Mouse (Mus musculus) kidney, postnatal 0 days (tissue): ENCODE measurements around the gene Cdkn2a. TPM values are rescaled to one million over a fixed set of nuclear protein-coding genes. Genes with fewer than 3 reads are reported as not detected.

Source experiments
- ATAC-seq: fragments of 200-750 bp; cut with Nextera tagmentation; replicated peaks from 2 replicates; pipeline ENCODE4 v1.8.0; 2017; ENCODE audit warnings: low read depth, moderate number of reproducible peaks, moderate TSS enrichment, moderate library complexity; ENCODE audit not compliant: low FRiP score
- DNase-seq: peaks from one replicate; pipeline ENCODE4 v3.0.0-alpha.2; 2016; ENCODE audit warnings: low spot score
- H3K27ac ChIP-seq: fragments of 300-500 bp; sonication (generic); 2 replicates; pipeline ENCODE4 v1.5.1; 2014; ENCODE audit warnings: mild to moderate bottlenecking
- H3K27me3 ChIP-seq: fragments of 300-500 bp; sonication (generic); 2 replicates; pipeline ENCODE4 v1.6.1; 2014; ENCODE audit warnings: low read length, mixed read lengths; ENCODE audit not compliant: insufficient read depth
- H3K36me3 ChIP-seq: fragments of 300-500 bp; sonication (generic); 2 replicates; pipeline ENCODE4 v1.6.1; 2014; ENCODE audit warnings: low read length, mixed read lengths; ENCODE audit not compliant: insufficient read depth
- H3K4me1 ChIP-seq: fragments of 300-500 bp; sonication (generic); replicated peaks from 2 replicates; pipeline ENCODE4 v1.6.1; 2014; ENCODE audit warnings: antibody characterized with exemption, low read length, mixed read lengths; ENCODE audit not compliant: insufficient read depth
- H3K4me2 ChIP-seq: fragments of 300-500 bp; sonication (generic); 2 replicates; pipeline ENCODE4 v1.6.1; 2014; ENCODE audit warnings: mild to moderate bottlenecking, low read length, moderate library complexity, mixed read lengths
- H3K4me3 ChIP-seq: fragments of 300-500 bp; sonication (generic); replicated peaks from 2 replicates; pipeline ENCODE4 v1.5.1; 2014; ENCODE audit warnings: low read depth, low read length
- H3K9ac ChIP-seq: fragments of 300-500 bp; sonication (generic); 2 replicates; pipeline ENCODE4 v1.6.1; 2014; ENCODE audit warnings: low read depth, low read length
- H3K9me3 ChIP-seq: fragments of 300-500 bp; sonication (generic); replicated peaks from 2 replicates; pipeline ENCODE4 v1.6.1; 2016; ENCODE audit warnings: low read length, inconsistent platforms, mixed read lengths
- CTCF ChIP-seq: IDR thresholded peaks from 2 replicates; pipeline ENCODE4 v1.5.1; 2016; ENCODE audit warnings: antibody characterized with exemption, low read depth, mild to moderate bottlenecking, moderate library complexity
- WGBS: fragments of 180-500 bp; shearing (Covaris S2); extraction: QIAGEN DNeasy Blood & Tissue Kit; methylation state at CpG from one replicate; pipeline ENCODE4 v1.1.7; 2014; 5-methylcytosine and 5-hydroxymethylcytosine counted together
- polyA plus RNA-seq: library from polyadenylated mRNA; unstranded; fragments of >200 nt; fragmentation: Nextera tagmentation; extraction: Ambion mirVana; gene quantifications from 2 replicates; pipeline ENCODE4 v1.2.1, GENCODE M21; 2015

Gene Cdkn2a
- polyA plus RNA-seq, 1 experiment from 2014 or later = not detected

DNA sequence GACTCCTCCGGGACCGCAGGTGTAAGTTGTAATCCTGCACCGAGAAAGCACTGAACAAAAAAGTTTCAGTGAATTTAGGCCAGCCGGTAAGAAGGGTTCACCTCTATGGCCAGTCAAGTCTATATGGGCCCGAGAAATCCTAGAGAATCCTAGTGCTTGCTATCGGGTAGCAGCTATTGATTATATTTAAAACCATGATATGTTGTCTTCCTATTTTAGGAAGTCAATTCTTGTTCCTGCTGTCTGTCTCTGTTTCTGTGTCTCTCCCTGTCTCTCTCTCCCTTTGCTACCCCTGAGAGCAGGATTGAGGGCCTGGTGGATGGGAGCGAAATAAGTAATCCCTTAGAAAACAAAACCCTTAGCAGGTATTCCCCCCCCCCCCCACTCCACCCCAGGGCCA, 937 bp downstream of the Cdkn2a start:
- ATAC-seq = no peak
- Histone ChIP-seq H3K9ac (no peak overlapping the region), H3K4me3 (0 out of 2 replicates have a peak overlapping the region, but pooled peaks have one; percentile 5), H3K4me1 (no peaks in the 10 kb centered on the region), H3K27me3 (peaks cover 79% of the 10 kb centered on the region), H3K4me2 (no peak overlapping the region), H3K27ac (no peak overlapping the region), H3K36me3 (no peaks in the 10 kb centered on the region), H3K9me3 (no peaks in the 10 kb centered on the region)
- 15% methylated on average over 7 of the region's 7 CpGs for WGBS
- TF ChIP-seq CTCF = no peak
- DNase-seq = no peak

DNA sequence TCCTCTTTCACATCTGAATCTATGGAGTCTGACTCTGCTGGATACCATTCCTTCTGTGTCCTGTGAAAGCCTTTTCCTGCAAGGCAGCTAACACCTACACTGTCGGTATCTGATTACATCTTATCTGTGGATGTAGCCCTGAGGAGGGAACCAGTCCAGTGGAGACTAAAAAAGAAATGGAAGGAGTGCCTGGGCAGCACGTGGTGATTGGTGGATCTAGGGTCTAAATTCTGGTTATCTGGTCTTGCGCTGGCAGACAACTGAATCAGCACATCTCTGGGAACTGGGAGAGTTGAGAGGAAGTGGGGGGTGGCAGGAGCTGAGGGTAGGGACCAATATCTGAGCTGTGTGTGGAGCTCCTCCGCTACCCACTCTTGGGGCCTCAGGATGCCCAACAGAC, 5.4 kb downstream of the Cdkn2a start:
- Histone ChIP-seq H3K27ac (no peak overlapping the region), H3K4me3 (no peak overlapping the region), H3K36me3 (no peaks in the 10 kb centered on the region), H3K9ac (no peak overlapping the region), H3K27me3 (peaks cover 65% of the 10 kb centered on the region), H3K9me3 (no peaks in the 10 kb centered on the region), H3K4me2 (no peak overlapping the region), H3K4me1 (no peaks in the 10 kb centered on the region)
- no peak for ATAC-seq
- WGBS = 3% methylated on average over 4 of the region's 4 CpGs
- no peak for DNase-seq
- TF ChIP-seq CTCF = no peak

DNA sequence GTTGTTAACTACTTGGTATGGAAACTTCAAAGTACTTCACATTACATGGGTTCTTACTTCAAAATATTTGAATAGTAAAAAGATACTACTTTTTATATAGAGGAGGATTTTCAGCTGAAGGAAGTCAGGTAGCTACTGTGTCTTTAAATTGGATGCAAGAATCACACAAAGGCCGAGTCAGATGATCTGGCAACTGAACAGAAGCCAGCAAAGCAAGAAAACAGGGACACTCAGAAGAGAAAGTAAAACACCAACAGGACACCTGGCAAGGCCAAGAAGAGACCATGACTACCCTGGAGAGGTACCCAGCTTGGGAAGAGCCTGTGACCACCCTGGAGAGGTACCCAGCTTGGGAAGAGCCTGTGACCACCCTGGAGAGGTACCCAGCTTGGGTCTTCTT, 7.9 kb downstream of the Cdkn2a start:
- H3K4me2 ChIP-seq = no peak overlapping the region
- ATAC-seq (no peak), DNase-seq (no peak)
- H3K4me1 ChIP-seq = no peaks in the 10 kb centered on the region
- H3K27me3 ChIP-seq = peaks cover 69% of the 10 kb centered on the region
- no peak for TF ChIP-seq CTCF
- no peak overlapping the region for H3K27ac ChIP-seq
- 0% methylated on average over 1 of the region's 1 CpGs for WGBS
- H3K9me3 ChIP-seq = no peaks in the 10 kb centered on the region
- no peaks in the 10 kb centered on the region for H3K36me3 ChIP-seq
- H3K4me3 ChIP-seq = no peak overlapping the region
- H3K9ac ChIP-seq = no peak overlapping the region

DNA sequence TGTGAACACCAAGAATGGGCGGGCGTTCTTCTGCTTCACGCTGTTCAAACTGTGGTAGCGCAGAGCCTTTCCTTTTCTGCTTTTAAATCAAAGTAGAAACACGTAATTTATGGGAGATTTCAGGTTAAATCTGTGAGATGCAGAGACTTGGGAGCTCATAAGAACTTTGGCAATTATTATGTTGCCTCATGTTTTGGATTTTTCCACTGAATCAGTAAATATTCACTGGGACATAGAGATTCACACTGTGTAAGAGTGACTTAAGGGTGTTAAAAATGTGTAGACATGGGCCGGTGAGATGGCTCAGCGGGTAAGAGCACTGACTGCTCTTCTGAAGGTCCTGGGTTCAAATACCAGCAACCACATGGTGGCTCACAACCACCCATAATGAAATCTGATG, 8.8 kb downstream of the Cdkn2a start:
- peaks cover 70% of the 10 kb centered on the region for H3K27me3 ChIP-seq
- H3K9ac ChIP-seq = no peak overlapping the region
- DNase-seq (no peak), ATAC-seq (no peak)
- no peaks in the 10 kb centered on the region for H3K36me3 ChIP-seq
- no peaks in the 10 kb centered on the region for H3K9me3 ChIP-seq
- H3K4me2 ChIP-seq = no peak overlapping the region
- no peaks in the 10 kb centered on the region for H3K4me1 ChIP-seq
- no peak overlapping the region for H3K27ac ChIP-seq
- no peak for TF ChIP-seq CTCF
- H3K4me3 ChIP-seq = no peak overlapping the region
- WGBS = 36% methylated on average over 7 of the region's 7 CpGs

DNA sequence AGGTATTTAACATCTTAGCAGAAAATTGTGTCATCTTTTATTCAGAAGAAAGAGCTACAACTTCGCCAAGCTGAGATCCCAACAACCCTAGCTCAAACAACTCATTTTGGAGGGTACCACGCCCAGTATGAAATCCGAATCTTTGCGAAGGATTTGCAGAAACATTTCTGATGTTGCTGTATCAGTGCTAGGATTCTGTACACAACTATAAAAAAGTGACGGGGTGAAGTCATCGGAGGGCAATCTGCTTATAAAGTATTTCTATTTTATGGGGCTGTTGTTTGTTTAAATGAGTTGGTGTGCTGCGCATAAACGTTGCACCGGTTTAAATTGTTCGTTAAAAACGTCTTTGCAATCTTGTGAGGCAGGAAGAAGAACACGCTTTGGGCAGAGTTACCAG, 11.8 kb downstream of the Cdkn2a start:
- no peak for ATAC-seq
- H3K27me3 ChIP-seq = peaks cover 68% of the 10 kb centered on the region
- TF ChIP-seq CTCF = no peak
- no peak overlapping the region for H3K27ac ChIP-seq
- WGBS = 1% methylated on average over 12 of the region's 12 CpGs
- no peak overlapping the region for H3K4me2 ChIP-seq
- no peak for DNase-seq
- H3K9ac ChIP-seq = no peak overlapping the region
- no peaks in the 10 kb centered on the region for H3K9me3 ChIP-seq
- no peaks in the 10 kb centered on the region for H3K36me3 ChIP-seq
- no peaks in the 10 kb centered on the region for H3K4me1 ChIP-seq
- H3K4me3 ChIP-seq = no peak overlapping the region

DNA sequence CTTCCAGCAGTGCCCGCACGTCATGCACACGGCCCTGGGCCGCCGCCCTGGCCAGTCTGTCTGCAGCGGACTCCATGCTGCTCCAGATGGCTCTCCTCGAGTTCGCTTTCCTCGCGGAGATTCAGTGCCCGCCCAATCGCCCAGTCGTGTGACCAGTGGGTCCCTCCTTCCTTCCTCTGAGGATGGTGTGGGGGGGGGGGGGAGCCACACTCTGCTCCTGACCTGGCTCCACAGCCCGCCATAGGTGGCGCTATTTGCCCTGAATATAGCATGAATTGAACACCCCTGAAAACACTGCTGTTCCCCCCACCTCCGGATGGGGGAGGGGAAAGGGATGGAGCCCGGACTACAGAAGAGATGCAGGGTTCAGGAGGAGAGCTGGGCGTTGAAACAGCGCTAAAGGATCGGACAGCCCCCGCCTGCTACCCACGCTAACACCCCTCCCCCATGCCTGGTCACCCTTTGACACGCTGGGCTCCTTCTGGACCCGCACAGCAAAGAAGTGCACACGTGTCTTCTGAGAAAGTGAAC, 12.4 kb downstream of the Cdkn2a start:
- no peak overlapping the region for H3K9ac ChIP-seq
- peak; percentile 43; the same call in 1 of the 2 replicates for ATAC-seq

GRCm38 (mm10) chr4:89281236-89281635, 13.2 kb downstream of the Cdkn2a start:
- Histone ChIP-seq H3K36me3 (no peaks in the 10 kb centered on the region), H3K9me3 (no peaks in the 10 kb centered on the region), H3K4me3 (no peak overlapping the region), H3K4me2 (no peak overlapping the region), H3K4me1 (no peaks in the 10 kb centered on the region), H3K27me3 (peaks cover 77% of the 10 kb centered on the region), H3K27ac (no peak overlapping the region), H3K9ac (no peak overlapping the region)
- 4% methylated on average over 7 of the region's 7 CpGs for WGBS
- no peak for ATAC-seq
- DNase-seq = no peak
- TF ChIP-seq CTCF = no peak

More for the DNA sequence above, 12.4 kb downstream of the Cdkn2a start:
- Histone ChIP-seq H3K4me1 (no peaks in the 10 kb centered on the region), H3K27ac (no peak overlapping the region), H3K9me3 (no peaks in the 10 kb centered on the region), H3K4me2 (no peak overlapping the region), H3K4me3 (0 out of 2 replicates have a peak overlapping the region, but pooled peaks have one; percentile 6), H3K27me3 (peaks cover 73% of the 10 kb centered on the region), H3K36me3 (no peaks in the 10 kb centered on the region)
- under 1% methylated on average over 25 of the region's 25 CpGs for WGBS
- DNase-seq = no peak
- TF ChIP-seq CTCF = peak; percentile 32; the same call in 1 of the 2 replicates
